Mouse (Mus musculus) liver, embryonic 14.5 days (tissue): Measurements from ENCODE around the gene Veph1. TPM values are rescaled to one million over a fixed set of nuclear protein-coding genes. Genes with fewer than 3 reads are reported as not detected.

Source experiments
- ATAC-seq: fragments of 200-750 bp; cut with Nextera tagmentation; 2 replicates; pipeline ENCODE4 v1.8.0; 2017; ENCODE audit warnings: moderate number of reproducible peaks, mild to moderate bottlenecking, moderate library complexity; ENCODE audit not compliant: insufficient read depth
- DNase-seq, 3 experiments: peaks; one replicate each; pipeline ENCODE4 v3.0.0-alpha.2; 2012 to 2013; ENCODE audit warnings: low read depth in 3 of 3, low spot score in 3 of 3
- H3K27ac ChIP-seq: fragments of 300-500 bp; sonication (generic); 2 replicates; pipeline ENCODE4 v1.5.1; 2014; ENCODE audit warnings: moderate library complexity, mild to moderate bottlenecking, control low read depth, inconsistent platforms
- H3K27me3 ChIP-seq: fragments of 300-500 bp; sonication (generic); 2 replicates; pipeline ENCODE4 v1.6.1; 2014; ENCODE audit warnings: mild to moderate bottlenecking, low read length, moderate library complexity; ENCODE audit not compliant: control insufficient read depth, insufficient read depth
- H3K36me3 ChIP-seq: fragments of 300-500 bp; sonication (generic); replicated peaks from 2 replicates; pipeline ENCODE4 v1.6.1; 2014; ENCODE audit warnings: low read depth; ENCODE audit not compliant: control insufficient read depth, insufficient read depth
- H3K4me1 ChIP-seq, 2 experiments: fragments of 200-500 bp in 1 of 2; fragments of 300-500 bp in 1 of 2; sonication (generic) in 1 of 2; replicated peaks; 2 replicates each; pipeline ENCODE4 v1.6.1; 2012 to 2014; ENCODE audit warnings: antibody characterized with exemption in 1 of 2, inconsistent platforms in 1 of 2, low read length in 1 of 2; ENCODE audit not compliant: control insufficient read depth in 2 of 2, insufficient read depth in 2 of 2
- H3K4me2 ChIP-seq: fragments of 300-500 bp; sonication (generic); 2 replicates; pipeline ENCODE4 v1.6.1; 2014; ENCODE audit warnings: low read depth, mild to moderate bottlenecking, control low read depth, moderate library complexity
- H3K4me3 ChIP-seq, 2 experiments: fragments of 200-500 bp in 1 of 2; fragments of 300-500 bp in 1 of 2; sonication (generic) in 1 of 2; 2 replicates each; pipeline ENCODE4 v1.5.1; 2012 to 2014; ENCODE audit warnings: low read depth in 2 of 2, low read length in 2 of 2, mild to moderate bottlenecking in 2 of 2, control low read depth in 1 of 2, inconsistent platforms in 1 of 2, moderate library complexity in 1 of 2; ENCODE audit not compliant: insufficient read depth in 1 of 2
- H3K9ac ChIP-seq: fragments of 300-500 bp; sonication (generic); replicated peaks from 2 replicates; pipeline ENCODE4 v1.6.1; 2014; ENCODE audit warnings: mild to moderate bottlenecking, control low read depth, moderate library complexity
- H3K9me3 ChIP-seq: fragments of 300-500 bp; sonication (generic); 2 replicates; pipeline ENCODE4 v1.6.1; 2016; ENCODE audit warnings: low read length, mixed read lengths; ENCODE audit not compliant: control insufficient read depth
- CTCF ChIP-seq: IDR thresholded peaks from 2 replicates; pipeline ENCODE4 v1.5.1; 2016; ENCODE audit warnings: antibody characterized with exemption, low read depth, control low read depth
- EP300 ChIP-seq: IDR thresholded peaks from 2 replicates; pipeline ENCODE4 v1.6.1; 2016; ENCODE audit warnings: antibody characterized with exemption, low read depth
- WGBS: fragments of 180-500 bp; shearing (Covaris S2); extraction: QIAGEN DNeasy Blood & Tissue Kit; methylation state at CpG from one replicate; pipeline ENCODE4 v1.1.7; 2014; ENCODE audit not compliant: insufficient replicate concordance; 5-methylcytosine and 5-hydroxymethylcytosine counted together
- polyA plus RNA-seq, 2 experiments: library from polyadenylated mRNA; depleted of rRNA in 1 of 2; stranded (reverse) in 1 of 2; unstranded in 1 of 2; fragments of >200 nt; fragmentation: Nextera tagmentation in 1 of 2; extraction: Ambion mirVana in 1 of 2; gene quantifications; 2 replicates each; pipeline versions ENCODE4 v1.2.1 to v1.2.3; 2012 to 2014

Gene Veph1
- polyA plus RNA-seq, 2 experiments, result 0.01 to 0.06 TPM

DNA sequence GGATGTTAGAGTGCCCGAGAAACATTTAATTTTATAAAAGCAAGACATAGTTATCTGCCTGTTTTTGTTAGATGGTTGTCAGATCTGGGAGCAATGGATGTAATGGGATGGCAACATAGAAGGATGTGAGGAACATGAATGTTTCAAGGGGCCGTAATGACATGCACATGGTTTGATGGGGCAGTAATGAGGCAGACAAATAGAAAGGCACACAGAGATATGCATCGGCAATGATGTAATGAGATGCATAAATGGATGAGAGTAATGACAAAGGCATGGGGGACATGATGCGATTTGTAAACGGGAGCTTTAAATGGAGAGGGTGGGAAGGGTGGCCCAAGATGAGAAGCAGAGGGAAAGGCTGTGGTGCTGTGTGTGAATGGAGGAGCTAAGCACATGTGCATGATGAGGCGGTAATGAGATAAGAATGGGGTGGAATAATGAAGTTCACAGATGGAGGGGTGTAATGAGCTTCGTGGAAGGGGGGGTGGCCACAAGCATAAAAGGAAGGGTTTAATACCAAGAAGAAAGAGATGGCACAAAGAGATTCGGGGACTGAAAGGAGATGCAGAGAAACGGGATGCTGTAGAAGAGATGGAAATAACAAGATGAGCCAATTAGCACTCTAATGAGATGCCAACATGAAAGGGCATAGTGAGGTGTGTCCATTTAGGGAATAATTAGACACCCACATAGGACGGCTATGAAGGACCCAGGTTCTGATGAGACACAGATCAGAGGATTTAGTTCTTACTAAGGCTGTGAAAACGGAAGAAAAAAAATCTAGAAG lies 194.6 kb downstream of the Veph1 start:
- Histone ChIP-seq H3K27me3 (no peaks in the 10 kb centered on the region), H3K36me3 (no peaks in the 10 kb centered on the region), H3K4me3 (no peak overlapping the region), H3K4me1 (no peaks in the 10 kb centered on the region), H3K9ac (no peak overlapping the region), H3K9me3 (no peaks in the 10 kb centered on the region), H3K27ac (no peak overlapping the region), H3K4me2 (no peak overlapping the region)
- TF ChIP-seq CTCF (no peak), EP300 (no peak)
- WGBS, result 64% methylated on average over 11 of the region's 11 CpGs
- DNase-seq (no peak), ATAC-seq (no peak)

DNA sequence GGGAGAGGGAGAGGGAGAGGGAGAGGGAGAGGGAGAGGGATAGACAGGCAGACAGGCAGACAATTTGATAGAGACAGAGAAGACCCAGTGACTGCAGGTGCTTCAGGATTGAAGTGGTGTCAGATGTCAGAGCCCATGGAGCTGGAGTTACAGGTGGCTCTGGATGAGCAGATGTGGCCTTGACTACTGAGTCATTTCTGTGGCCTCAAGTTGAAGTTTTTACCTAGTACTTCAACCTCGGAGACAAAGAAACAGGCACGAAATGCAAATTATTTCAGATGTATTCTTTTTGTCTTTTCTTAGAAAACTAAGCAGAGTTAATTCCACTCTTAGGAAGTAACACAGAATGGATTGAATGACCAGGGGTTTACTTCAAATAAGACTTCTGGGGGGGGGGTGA lies 195.6 kb downstream of the Veph1 start:
- no peak overlapping the region for H3K9ac ChIP-seq
- ATAC-seq (no peak), DNase-seq (no peak)
- no peaks in the 10 kb centered on the region for H3K4me1 ChIP-seq
- no peaks in the 10 kb centered on the region for H3K9me3 ChIP-seq
- H3K4me3 ChIP-seq, result no peak overlapping the region
- H3K27ac ChIP-seq, result no peak overlapping the region
- H3K36me3 ChIP-seq, result no peaks in the 10 kb centered on the region
- no peaks in the 10 kb centered on the region for H3K27me3 ChIP-seq
- no peak overlapping the region for H3K4me2 ChIP-seq
- TF ChIP-seq CTCF (no peak), EP300 (no peak)
- WGBS, result 51% methylated on average over 2 of the region's 2 CpGs

- 61% methylated on average over 2 of the region's 2 CpGs for WGBS
Measured at GRCm38 (mm10) chr3:66091746-66092145, 204.9 kb downstream of the Veph1 start.

GRCm38 (mm10) chr3:66087608-66088007 lies 209.0 kb downstream of the Veph1 start:
- 67% methylated on average over 7 of the region's 7 CpGs for WGBS
- Histone ChIP-seq H3K9me3 (no peaks in the 10 kb centered on the region), H3K4me2 (no peak overlapping the region), H3K4me3 (no peak overlapping the region), H3K36me3 (no peaks in the 10 kb centered on the region), H3K27me3 (no peaks in the 10 kb centered on the region), H3K4me1 (no peaks in the 10 kb centered on the region), H3K9ac (no peak overlapping the region), H3K27ac (no peak overlapping the region)
- DNase-seq (no peak), ATAC-seq (no peak)
- TF ChIP-seq EP300 (no peak), CTCF (no peak)

More at GRCm38 (mm10) chr3:66091746-66092145, 204.9 kb downstream of the Veph1 start:
- Histone ChIP-seq H3K9ac (no peak overlapping the region), H3K27ac (no peak overlapping the region), H3K36me3 (no peaks in the 10 kb centered on the region), H3K9me3 (no peaks in the 10 kb centered on the region), H3K27me3 (no peaks in the 10 kb centered on the region), H3K4me2 (no peak overlapping the region), H3K4me1 (no peaks in the 10 kb centered on the region), H3K4me3 (no peak overlapping the region)
- no peak for TF ChIP-seq CTCF
- TF ChIP-seq EP300, result no peak
- DNase-seq, result no peak
- no peak for ATAC-seq

DNA sequence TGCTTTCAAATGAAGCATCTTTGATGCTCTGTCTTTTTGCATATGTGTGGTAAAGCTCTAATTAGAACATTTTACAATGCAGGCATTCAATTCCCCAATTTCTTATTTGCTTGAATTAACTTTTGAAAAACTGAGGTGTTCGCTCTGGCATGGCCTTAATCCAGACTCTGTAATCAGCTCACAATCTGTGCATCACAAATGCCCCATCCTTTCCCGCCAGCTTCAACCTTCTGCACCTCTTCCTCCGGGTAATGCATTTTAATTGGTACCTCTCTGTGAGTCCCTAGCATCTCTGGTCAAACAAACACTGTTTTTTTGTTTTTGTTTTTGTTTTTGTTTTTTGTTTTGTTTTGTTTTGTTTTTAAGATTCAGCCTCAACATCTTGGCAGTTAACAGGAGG lies 212.8 kb downstream of the Veph1 start:
- 62% methylated on average over 3 of the region's 3 CpGs for WGBS
- TF ChIP-seq CTCF (no peak), EP300 (no peak)

More for the DNA sequence above, 212.8 kb downstream of the Veph1 start:
- ATAC-seq, result no peak
- Histone ChIP-seq H3K9me3 (no peaks in the 10 kb centered on the region), H3K4me3 (no peak overlapping the region), H3K4me2 (no peak overlapping the region), H3K4me1 (no peaks in the 10 kb centered on the region), H3K9ac (no peak overlapping the region), H3K27me3 (no peaks in the 10 kb centered on the region), H3K36me3 (no peaks in the 10 kb centered on the region), H3K27ac (no peak overlapping the region)
- DNase-seq, result no peak
